Mouse (Mus musculus) hindbrain, postnatal 0 days (tissue): ENCODE results near the gene Dab1. TPM values are rescaled to one million over a fixed set of nuclear protein-coding genes. Genes with fewer than 3 reads are reported as not detected.

ENCODE experiments used
- ATAC-seq: fragments of 200-750 bp; cut with Nextera tagmentation; 2 replicates; pipeline ENCODE4 v1.8.0; 2017; ENCODE audit warnings: mild to moderate bottlenecking, moderate TSS enrichment, moderate library complexity
- DNase-seq: peaks from one replicate; pipeline ENCODE4 v3.0.0-alpha.2; 2015; ENCODE audit warnings: low spot score
- H3K27ac ChIP-seq: fragments of 300-500 bp; sonication (generic); 2 replicates; pipeline ENCODE4 v1.5.1; 2014; ENCODE audit warnings: mild to moderate bottlenecking
- H3K27me3 ChIP-seq: fragments of 300-500 bp; sonication (generic); 2 replicates; pipeline ENCODE4 v1.6.1; 2014; ENCODE audit warnings: low read length, mixed read lengths; ENCODE audit not compliant: insufficient read depth
- H3K36me3 ChIP-seq: fragments of 300-500 bp; sonication (generic); 2 replicates; pipeline ENCODE4 v1.6.1; 2014; ENCODE audit warnings: low read length, mixed read lengths; ENCODE audit not compliant: insufficient read depth
- H3K4me1 ChIP-seq: fragments of 300-500 bp; sonication (generic); 2 replicates; pipeline ENCODE4 v1.6.1; 2014; ENCODE audit warnings: antibody characterized with exemption, low read length, mixed read lengths; ENCODE audit not compliant: insufficient read depth
- H3K4me2 ChIP-seq: fragments of 300-500 bp; sonication (generic); 2 replicates; pipeline ENCODE4 v1.6.1; 2014; ENCODE audit warnings: low read depth, mild to moderate bottlenecking, low read length, moderate library complexity, mixed read lengths
- H3K4me3 ChIP-seq: fragments of 300-500 bp; sonication (generic); 2 replicates; pipeline ENCODE4 v1.5.1; 2014; ENCODE audit warnings: low read length
- H3K9ac ChIP-seq: fragments of 300-500 bp; sonication (generic); replicated peaks from 2 replicates; pipeline ENCODE4 v1.6.1; 2014; ENCODE audit warnings: mild to moderate bottlenecking, low read length, moderate library complexity, mixed read lengths
- H3K9me3 ChIP-seq: fragments of 300-500 bp; sonication (generic); 2 replicates; pipeline ENCODE4 v1.6.1; 2016; ENCODE audit warnings: low read length, mixed read lengths
- CTCF ChIP-seq: IDR thresholded peaks from 2 replicates; pipeline ENCODE4 v1.5.1; 2016; ENCODE audit warnings: antibody characterized with exemption, control low read depth, low read depth
- WGBS: fragments of 180-500 bp; shearing (Covaris S2); extraction: QIAGEN DNeasy Blood & Tissue Kit; methylation state at CpG from one replicate; pipeline ENCODE4 v1.1.7; 2014; 5-methylcytosine and 5-hydroxymethylcytosine counted together
- polyA plus RNA-seq: library from polyadenylated mRNA; unstranded; fragments of >200 nt; fragmentation: Nextera tagmentation; extraction: Ambion mirVana; gene quantifications from 2 replicates; pipeline ENCODE4 v1.2.1, GENCODE M21; 2015
- total RNA-seq: library from RNA; depleted of rRNA; stranded (reverse); fragments of >200 nt; gene quantifications from 2 replicates; pipeline ENCODE4 v1.2.3, GENCODE M21; 2014

Dab1 gene
- total and polyA plus RNA-seq, 2 experiments from 2014 or later: 38.2 to 76.2 TPM

GRCm38 (mm10) chr4:104307781-104308180 is 688.6 kb downstream of the Dab1 start:
- TF ChIP-seq CTCF: no peak
- Histone ChIP-seq H3K27ac (no peak overlapping the region), H3K27me3 (no peaks in the 10 kb centered on the region), H3K4me1 (0 out of 2 replicates have a peak, but pooled peaks cover 4% of the 10 kb centered on the region), H3K4me3 (no peak overlapping the region), H3K9me3 (no peaks in the 10 kb centered on the region), H3K4me2 (no peak overlapping the region), H3K9ac (no peak overlapping the region), H3K36me3 (no peaks in the 10 kb centered on the region)
- no peak for DNase-seq
- ATAC-seq: no peak
- WGBS: 74% methylated on average over 2 of the region's 2 CpGs

DNA sequence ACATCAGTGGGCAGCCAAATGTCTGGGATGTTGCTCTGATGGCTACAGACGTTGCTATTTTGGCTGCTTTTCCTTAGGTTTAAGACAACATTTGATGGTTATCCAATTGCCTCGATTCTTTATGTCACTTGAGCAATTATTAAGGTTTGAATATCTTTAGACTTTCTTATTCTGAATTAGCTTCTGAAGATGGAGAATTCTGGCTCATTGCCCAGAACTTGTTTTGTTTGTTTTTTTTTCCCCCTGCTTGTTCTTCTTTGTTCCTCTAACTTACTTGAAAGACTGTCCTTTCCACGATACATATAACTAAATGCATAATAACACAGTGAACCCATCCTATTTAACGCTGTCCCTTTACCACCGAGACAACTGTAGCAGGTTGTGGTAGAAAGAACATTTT is 707.1 kb downstream of the Dab1 start:
- TF ChIP-seq CTCF: no peak
- WGBS: 27% methylated on average over 5 of the region's 5 CpGs

DNA sequence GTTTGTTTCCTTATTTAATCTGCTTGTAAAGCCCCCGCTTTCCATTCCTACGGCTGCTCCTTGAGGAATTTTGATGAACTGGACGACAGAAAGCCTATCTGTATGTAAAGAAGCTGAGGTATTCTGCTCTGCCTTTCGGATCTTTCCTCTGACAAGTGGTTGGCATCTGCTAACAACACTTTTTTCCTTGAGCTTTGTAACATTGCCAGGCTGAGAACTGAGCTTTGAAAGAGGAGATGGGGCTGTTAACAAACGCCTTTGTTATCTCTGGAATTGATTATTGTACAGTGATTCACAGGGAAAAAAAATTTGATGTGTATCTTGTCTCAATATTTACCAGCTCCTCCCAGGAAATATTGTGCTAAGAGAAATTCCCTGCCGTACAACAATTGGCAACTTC is 712.7 kb downstream of the Dab1 start:
- Histone ChIP-seq H3K36me3 (no peaks in the 10 kb centered on the region), H3K4me1 (no peaks in the 10 kb centered on the region), H3K27ac (no peak overlapping the region), H3K27me3 (no peaks in the 10 kb centered on the region), H3K4me3 (no peak overlapping the region), H3K4me2 (no peak overlapping the region), H3K9me3 (no peaks in the 10 kb centered on the region), H3K9ac (no peak overlapping the region)
- no peak for TF ChIP-seq CTCF
- WGBS: 44% methylated on average over 6 of the region's 6 CpGs
- ATAC-seq (no peak), DNase-seq (no peak)

More for the DNA sequence above, 707.1 kb downstream of the Dab1 start:
- DNase-seq (peak; percentile 17), ATAC-seq (no peak)
- H3K36me3 ChIP-seq: no peaks in the 10 kb centered on the region
- H3K9ac ChIP-seq: no peak overlapping the region
- no peak overlapping the region for H3K4me3 ChIP-seq
- no peak overlapping the region for H3K4me2 ChIP-seq
- H3K4me1 ChIP-seq: no peaks in the 10 kb centered on the region
- H3K27ac ChIP-seq: no peak overlapping the region
- no peaks in the 10 kb centered on the region for H3K27me3 ChIP-seq
- H3K9me3 ChIP-seq: no peaks in the 10 kb centered on the region

GRCm38 (mm10) chr4:104332399-104332798 is 713.2 kb downstream of the Dab1 start:
- Histone ChIP-seq H3K4me2 (no peak overlapping the region), H3K36me3 (no peaks in the 10 kb centered on the region), H3K4me3 (no peak overlapping the region), H3K27me3 (no peaks in the 10 kb centered on the region), H3K9me3 (no peaks in the 10 kb centered on the region), H3K4me1 (no peaks in the 10 kb centered on the region), H3K27ac (no peak overlapping the region), H3K9ac (no peak overlapping the region)
- WGBS: 33% methylated on average over 3 of the region's 3 CpGs
- ATAC-seq: no peak
- no peak for DNase-seq
- no peak for TF ChIP-seq CTCF

GRCm38 (mm10) chr4:104337279-104337678 is 718.1 kb downstream of the Dab1 start:
- ATAC-seq: no peak
- Histone ChIP-seq H3K36me3 (no peaks in the 10 kb centered on the region), H3K9ac (no peak overlapping the region), H3K9me3 (no peaks in the 10 kb centered on the region), H3K27me3 (no peaks in the 10 kb centered on the region), H3K4me2 (no peak overlapping the region), H3K4me3 (no peak overlapping the region), H3K4me1 (no peaks in the 10 kb centered on the region), H3K27ac (no peak overlapping the region)
- WGBS: 61% methylated on average over 10 of the region's 10 CpGs
- DNase-seq: peak; percentile 11
- TF ChIP-seq CTCF: no peak

GRCm38 (mm10) chr4:104338382-104338781 is 719.2 kb downstream of the Dab1 start:
- Histone ChIP-seq H3K9me3 (no peaks in the 10 kb centered on the region), H3K9ac (no peak overlapping the region), H3K27me3 (no peaks in the 10 kb centered on the region), H3K4me2 (no peak overlapping the region), H3K27ac (no peak overlapping the region), H3K4me3 (no peak overlapping the region), H3K36me3 (no peaks in the 10 kb centered on the region), H3K4me1 (no peaks in the 10 kb centered on the region)
- WGBS: 97% methylated on average over 2 of the region's 2 CpGs
- no peak for TF ChIP-seq CTCF
- no peak for ATAC-seq
- DNase-seq: no peak

- Histone ChIP-seq H3K9ac (no peak overlapping the region), H3K4me1 (no peaks in the 10 kb centered on the region), H3K9me3 (no peaks in the 10 kb centered on the region), H3K27me3 (0 out of 2 replicates have a peak, but pooled peaks cover 8% of the 10 kb centered on the region), H3K27ac (no peak overlapping the region), H3K4me2 (no peak overlapping the region), H3K4me3 (no peak overlapping the region), H3K36me3 (no peaks in the 10 kb centered on the region)
- no peak for TF ChIP-seq CTCF
- no peak for ATAC-seq
- DNase-seq: no peak
- WGBS: 79% methylated on average over 1 of the region's 1 CpGs
Measured at GRCm38 (mm10) chr4:104361345-104361744, 742.2 kb downstream of the Dab1 start.
